ENCODE assay signal across 9 mouse cellular contexts in the genomic region with DNA sequence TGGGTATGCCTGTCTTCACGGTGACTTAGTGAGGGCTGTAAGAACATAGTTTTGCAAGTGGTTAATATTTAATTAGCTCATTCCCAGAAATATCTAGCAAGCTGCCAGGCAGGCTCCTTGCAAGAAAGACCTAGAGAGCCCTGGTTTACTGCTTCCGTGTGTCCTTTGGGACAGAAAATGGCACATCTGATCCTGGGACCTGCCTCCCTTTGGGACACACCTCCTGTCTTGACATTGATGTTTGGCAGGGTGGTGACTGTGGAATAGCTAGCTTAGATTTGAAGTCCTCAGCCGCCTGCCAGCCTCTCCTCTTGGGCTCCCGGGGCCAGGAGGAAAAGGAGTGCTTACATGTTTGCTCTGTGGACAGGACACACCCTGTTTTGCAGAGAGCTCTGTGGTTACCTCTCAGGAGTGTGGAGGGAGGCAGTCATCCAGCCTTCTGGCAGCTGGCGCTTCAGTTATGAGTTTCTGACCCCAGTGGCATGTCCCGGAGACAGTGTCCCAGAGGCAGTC. TPM values are rescaled to one million over a fixed set of nuclear protein-coding genes. Genes with fewer than 3 reads are reported as not detected.
DNase-seq lines count a peak whose midpoint lies in the region; ATAC-seq and TF ChIP-seq lines count a peak whose summit lies in the region.
"Had no signal": no experiment of that assay in that cellular context is flagged by ENCODE, and none has a peak within 500 bp of the region (broad histone marks: within the 10 kb centered on the region; RNA-seq: fewer than 3 reads in every experiment).

No protein-coding gene starts in this region.

- ATAC-seq in midbrain, postnatal 0 days (ENCODE audit: low FRiP score) = no peak
- peak; percentile 52 for ATAC-seq in intestine, postnatal 0 days
- ATAC-seq in liver, embryonic 16.5 days (ENCODE audit: low read depth) = no peak
- peak; percentile 81 for ATAC-seq in stomach, postnatal 0 days (ENCODE audit: low FRiP score, low TSS enrichment)
- ATAC-seq in forebrain, embryonic 12.5 days (ENCODE audit: low FRiP score) = no peak

- no peaks in the 10 kb centered on the region for H3K9me3 ChIP-seq in midbrain, postnatal 0 days (ENCODE audit: low read length)
- H3K9me3 ChIP-seq in midbrain, embryonic 10.5 days (replicated peaks) = no peaks in the 10 kb centered on the region
- H3K9me3 ChIP-seq in intestine, postnatal 0 days (ENCODE audit: control insufficient read depth) = no peaks in the 10 kb centered on the region
- no peaks in the 10 kb centered on the region for H3K9me3 ChIP-seq in liver, embryonic 16.5 days (replicated peaks; ENCODE audit: control insufficient read depth, low read length)
- no peaks in the 10 kb centered on the region for H3K9me3 ChIP-seq in stomach, postnatal 0 days (ENCODE audit: control insufficient read depth, low read length)
- no peaks in the 10 kb centered on the region for H3K9me3 ChIP-seq in forebrain, embryonic 12.5 days
- H3K9me3 ChIP-seq: neural tube, embryonic 12.5 days had no signal

- WGBS in midbrain, postnatal 0 days = 71% methylated on average over 6 of the region's 6 CpGs
- WGBS in midbrain, embryonic 10.5 days = 89% methylated on average over 6 of the region's 6 CpGs
- WGBS in intestine, postnatal 0 days = 28% methylated on average over 6 of the region's 6 CpGs
- 36% methylated on average over 6 of the region's 6 CpGs for WGBS in liver, embryonic 16.5 days (ENCODE audit: insufficient replicate concordance)
- WGBS in stomach, postnatal 0 days = 46% methylated on average over 6 of the region's 6 CpGs
- WGBS in forebrain, embryonic 12.5 days = 79% methylated on average over 6 of the region's 6 CpGs

- no peak for TF ChIP-seq EP300 in stomach, postnatal 0 days (optimal IDR thresholded peaks at IDR 0.05)

- 0 out of 2 replicates have a peak overlapping the region, but pooled peaks have one; percentile 81 for H3K4me2 ChIP-seq in midbrain, postnatal 0 days (ENCODE audit: low read depth, low read length, poor library complexity, severe bottlenecking)
- peak overlapping the region; percentile 75 for H3K4me2 ChIP-seq in intestine, postnatal 0 days (replicated peaks; ENCODE audit: low read depth)
- H3K4me2 ChIP-seq in liver, embryonic 16.5 days (ENCODE audit: low read depth, low read length) = peak overlapping the region; percentile 88
- H3K4me2 ChIP-seq in stomach, postnatal 0 days (replicated peaks; ENCODE audit: low read depth) = peak overlapping the region; percentile 88
- no peak overlapping the region for H3K4me2 ChIP-seq in forebrain, embryonic 12.5 days

- no peak for DNase-seq in midbrain, postnatal 0 days (ENCODE audit: low spot score)
- no peak for DNase-seq in midbrain, embryonic 10.5 days (ENCODE audit: low spot score)
- peak; percentile 85 for DNase-seq in stomach, postnatal 0 days (ENCODE audit: low spot score)
- no peak for DNase-seq in thymus, postnatal 14 days
- DNase-seq: gastrocnemius, postnatal 25 days had no signal

- H3K36me3 ChIP-seq in midbrain, postnatal 0 days (ENCODE audit: insufficient read depth, low read length) = no peaks in the 10 kb centered on the region
- no peaks in the 10 kb centered on the region for H3K36me3 ChIP-seq in midbrain, embryonic 10.5 days
- no peaks in the 10 kb centered on the region for H3K36me3 ChIP-seq in intestine, postnatal 0 days (ENCODE audit: control insufficient read depth, insufficient read depth)
- H3K36me3 ChIP-seq in liver, embryonic 16.5 days (ENCODE audit: control insufficient read depth, insufficient read depth) = no peaks in the 10 kb centered on the region
- no peaks in the 10 kb centered on the region for H3K36me3 ChIP-seq in stomach, postnatal 0 days (ENCODE audit: control insufficient read depth, insufficient read depth, low read length)
- H3K36me3 ChIP-seq in forebrain, embryonic 12.5 days (replicated peaks) = no peaks in the 10 kb centered on the region
- H3K36me3 ChIP-seq: neural tube, embryonic 12.5 days had no signal

- H3K9ac ChIP-seq in midbrain, postnatal 0 days (replicated peaks; ENCODE audit: low read length, poor library complexity, severe bottlenecking) = no peak overlapping the region
- H3K9ac ChIP-seq in intestine, postnatal 0 days (ENCODE audit: low read depth, low read length) = no peak overlapping the region
- H3K9ac ChIP-seq in liver, embryonic 16.5 days (ENCODE audit: low read depth, low read length) = peak overlapping the region; percentile 23
- no peak overlapping the region; the same call in 1 of the 2 replicates for H3K9ac ChIP-seq in stomach, postnatal 0 days (ENCODE audit: low read length)
- H3K9ac ChIP-seq in forebrain, embryonic 12.5 days = no peak overlapping the region
- H3K9ac ChIP-seq: neural tube, embryonic 12.5 days had no signal

- no peaks in the 10 kb centered on the region for H3K4me1 ChIP-seq in midbrain, postnatal 0 days (ENCODE audit: insufficient read depth, low read length)
- H3K4me1 ChIP-seq in midbrain, embryonic 10.5 days = peaks cover 48% of the 10 kb centered on the region
- 0 out of 2 replicates have a peak, but pooled peaks cover 10% of the 10 kb centered on the region for H3K4me1 ChIP-seq in intestine, postnatal 0 days (replicated peaks; ENCODE audit: control insufficient read depth, insufficient read depth, low read length)
- H3K4me1 ChIP-seq in liver, embryonic 16.5 days (ENCODE audit: control insufficient read depth, low read depth, low read length) = peaks cover 30% of the 10 kb centered on the region
- H3K4me1 ChIP-seq in stomach, postnatal 0 days (replicated peaks; ENCODE audit: control insufficient read depth, insufficient read depth) = 0 out of 2 replicates have a peak, but pooled peaks cover 3% of the 10 kb centered on the region
- peaks cover 13% of the 10 kb centered on the region for H3K4me1 ChIP-seq in forebrain, embryonic 12.5 days

- H3K27me3 ChIP-seq in midbrain, postnatal 0 days (ENCODE audit: insufficient read depth, low read length) = no peaks in the 10 kb centered on the region
- peaks cover 49% of the 10 kb centered on the region for H3K27me3 ChIP-seq in midbrain, embryonic 10.5 days (ENCODE audit: low read depth, poor library complexity, severe bottlenecking)
- no peaks in the 10 kb centered on the region for H3K27me3 ChIP-seq in intestine, postnatal 0 days (replicated peaks; ENCODE audit: control insufficient read depth, insufficient read depth, low read length)
- peaks cover 20% of the 10 kb centered on the region for H3K27me3 ChIP-seq in liver, embryonic 16.5 days (ENCODE audit: control insufficient read depth, insufficient read depth, low read depth, low read length)
- H3K27me3 ChIP-seq in stomach, postnatal 0 days (ENCODE audit: control insufficient read depth, insufficient read depth, low read length) = no peaks in the 10 kb centered on the region
- peaks cover 36% of the 10 kb centered on the region for H3K27me3 ChIP-seq in forebrain, embryonic 12.5 days

- H3K27ac ChIP-seq in midbrain, postnatal 0 days (ENCODE audit: low read depth, low read length) = no peak overlapping the region
- H3K27ac ChIP-seq in midbrain, embryonic 10.5 days (replicated peaks) = no peak overlapping the region
- H3K27ac ChIP-seq in intestine, postnatal 0 days (ENCODE audit: low read depth, low read length) = peak overlapping the region; percentile 78
- peak overlapping the region; percentile 54 for H3K27ac ChIP-seq in liver, embryonic 16.5 days (ENCODE audit: low read length)
- H3K27ac ChIP-seq in stomach, postnatal 0 days (replicated peaks) = peak overlapping the region; percentile 94
- H3K27ac ChIP-seq in forebrain, embryonic 12.5 days = no peak overlapping the region
- H3K27ac ChIP-seq: neural tube, embryonic 12.5 days had no signal

- TF ChIP-seq CTCF in midbrain, postnatal 0 days (IDR thresholded peaks at IDR 0.05) = no peak
- TF ChIP-seq CTCF in intestine, postnatal 0 days (IDR thresholded peaks at IDR 0.05; ENCODE audit: low read depth) = no peak
- no peak for TF ChIP-seq CTCF in stomach, postnatal 0 days (IDR thresholded peaks at IDR 0.05; ENCODE audit: low read depth)

- no peak overlapping the region for H3K4me3 ChIP-seq in midbrain, postnatal 0 days (ENCODE audit: low read depth, low read length)
- no peak overlapping the region for H3K4me3 ChIP-seq in midbrain, embryonic 10.5 days
- peak overlapping the region; percentile 50; the same call in 1 of the 2 replicates for H3K4me3 ChIP-seq in intestine, postnatal 0 days (ENCODE audit: low read depth, low read length)
- peak overlapping the region; percentile 73 for H3K4me3 ChIP-seq in liver, embryonic 16.5 days (ENCODE audit: low read depth, low read length)
- peak overlapping the region; percentile 10; the same call in 1 of the 2 replicates for H3K4me3 ChIP-seq in stomach, postnatal 0 days (ENCODE audit: low read depth, low read length)
- H3K4me3 ChIP-seq in forebrain, embryonic 12.5 days (replicated peaks) = no peak overlapping the region
- H3K4me3 ChIP-seq: neural tube, embryonic 12.5 days had no signal

RNA-seq across cellular contexts. Expression of a gene that starts 2.3 kb away (rescaled TPM):
- total RNA-seq in midbrain, postnatal 0 days (2014; rRNA removed) = 42.9 and 45.4 TPM in 2 replicates
- polyA plus RNA-seq in midbrain, postnatal 0 days (2015; fragmentation: Nextera tagmentation; extraction: Ambion mirVana) = 25.8 and 30.8 TPM in 2 replicates
- 6.6 and 9.2 TPM in 2 replicates for polyA plus RNA-seq in midbrain, embryonic 10.5 days (2016; fragmentation: Nextera tagmentation; extraction: Ambion mirVana)
- polyA plus RNA-seq in intestine, postnatal 0 days (2015; fragmentation: Nextera tagmentation; extraction: Ambion mirVana) = 18.3 and 22.6 TPM in 2 replicates
- 12.4 and 16.3 TPM in 2 replicates for polyA plus RNA-seq in liver, embryonic 16.5 days (2015; fragmentation: Nextera tagmentation; extraction: Ambion mirVana)
- 31.2 and 32.2 TPM in 2 replicates for polyA plus RNA-seq in stomach, postnatal 0 days (2015; fragmentation: Nextera tagmentation; extraction: Ambion mirVana)
- polyA plus RNA-seq in forebrain, embryonic 12.5 days (2016; fragmentation: Nextera tagmentation; extraction: Ambion mirVana) = 16.0 and 17.9 TPM in 2 replicates

RNA-seq across cellular contexts. Expression of a gene that starts 45.2 kb away (rescaled TPM):
- total RNA-seq in midbrain, postnatal 0 days (2014; rRNA removed) = 0.27 and 9.8 TPM in 2 replicates
- polyA plus RNA-seq in midbrain, postnatal 0 days (2015; fragmentation: Nextera tagmentation; extraction: Ambion mirVana) = 2.9 and 3.8 TPM in 2 replicates
- polyA plus RNA-seq in midbrain, embryonic 10.5 days (2016; fragmentation: Nextera tagmentation; extraction: Ambion mirVana) = 4.7 and 5.7 TPM in 2 replicates
- polyA plus RNA-seq in intestine, postnatal 0 days (2015; fragmentation: Nextera tagmentation; extraction: Ambion mirVana) = 3.8 and 4.0 TPM in 2 replicates
- polyA plus RNA-seq in liver, embryonic 16.5 days (2015; fragmentation: Nextera tagmentation; extraction: Ambion mirVana) = 2.2 and 2.4 TPM in 2 replicates
- polyA plus RNA-seq in stomach, postnatal 0 days (2015; fragmentation: Nextera tagmentation; extraction: Ambion mirVana) = 5.4 TPM in 2 replicates
- polyA plus RNA-seq in forebrain, embryonic 12.5 days (2016; fragmentation: Nextera tagmentation; extraction: Ambion mirVana) = 4.4 and 5.6 TPM in 2 replicates

RNA-seq across cellular contexts. Expression of a gene that starts 48.5 kb away (rescaled TPM):
- total RNA-seq in midbrain, postnatal 0 days (2014; rRNA removed) = 6.0 TPM in 1 of 2 replicates, not detected in the other
- 2.7 and 2.8 TPM in 2 replicates for polyA plus RNA-seq in midbrain, postnatal 0 days (2015; fragmentation: Nextera tagmentation; extraction: Ambion mirVana)
- 1.9 and 3.4 TPM in 2 replicates for polyA plus RNA-seq in midbrain, embryonic 10.5 days (2016; fragmentation: Nextera tagmentation; extraction: Ambion mirVana)
- 0.35 and 0.41 TPM in 2 replicates for polyA plus RNA-seq in intestine, postnatal 0 days (2015; fragmentation: Nextera tagmentation; extraction: Ambion mirVana)
- 1.3 and 1.7 TPM in 2 replicates for polyA plus RNA-seq in liver, embryonic 16.5 days (2015; fragmentation: Nextera tagmentation; extraction: Ambion mirVana)
- 0.56 and 0.91 TPM in 2 replicates for polyA plus RNA-seq in stomach, postnatal 0 days (2015; fragmentation: Nextera tagmentation; extraction: Ambion mirVana)
- polyA plus RNA-seq in forebrain, embryonic 12.5 days (2016; fragmentation: Nextera tagmentation; extraction: Ambion mirVana) = 1.4 and 3.4 TPM in 2 replicates
- total RNA-seq: gastrocnemius, postnatal 25 days had no signal

RNA-seq across cellular contexts. Expression of a gene that starts 56.3 kb away (rescaled TPM):
- 52.3 and 75.5 TPM in 2 replicates for total RNA-seq in midbrain, postnatal 0 days (2014; rRNA removed)
- 54.3 and 56.2 TPM in 2 replicates for polyA plus RNA-seq in midbrain, postnatal 0 days (2015; fragmentation: Nextera tagmentation; extraction: Ambion mirVana)
- polyA plus RNA-seq in midbrain, embryonic 10.5 days (2016; fragmentation: Nextera tagmentation; extraction: Ambion mirVana) = 58.1 and 69.2 TPM in 2 replicates
- 16.7 and 17.8 TPM in 2 replicates for polyA plus RNA-seq in intestine, postnatal 0 days (2015; fragmentation: Nextera tagmentation; extraction: Ambion mirVana)
- 14.3 and 16.3 TPM in 2 replicates for polyA plus RNA-seq in liver, embryonic 16.5 days (2015; fragmentation: Nextera tagmentation; extraction: Ambion mirVana)
- 31.0 and 35.8 TPM in 2 replicates for polyA plus RNA-seq in stomach, postnatal 0 days (2015; fragmentation: Nextera tagmentation; extraction: Ambion mirVana)
- polyA plus RNA-seq in forebrain, embryonic 12.5 days (2016; fragmentation: Nextera tagmentation; extraction: Ambion mirVana) = 70.5 and 73.4 TPM in 2 replicates

Comparison
In these comparisons a context has a peak if more than half of its experiments do, and no peak if none do; other contexts are left out.
1. ATAC-seq: peak in intestine, postnatal 0 days (single experiment) and stomach, postnatal 0 days (single experiment); none in midbrain, postnatal 0 days (single experiment), liver, embryonic 16.5 days (single experiment) and forebrain, embryonic 12.5 days (single experiment).
2. H3K27ac ChIP-seq: peak in intestine, postnatal 0 days (single experiment), liver, embryonic 16.5 days (single experiment) and stomach, postnatal 0 days (single experiment); none in midbrain, postnatal 0 days (single experiment), midbrain, embryonic 10.5 days (single experiment) and forebrain, embryonic 12.5 days (single experiment).
3. H3K4me3 ChIP-seq: peak in intestine, postnatal 0 days (single experiment), liver, embryonic 16.5 days (single experiment) and stomach, postnatal 0 days (single experiment); none in midbrain, postnatal 0 days (single experiment), midbrain, embryonic 10.5 days (single experiment) and forebrain, embryonic 12.5 days (single experiment).